Mouse (Mus musculus) spleen, postnatal 36 days (tissue): Measurements from ENCODE around the gene Btn2a2.

Experiments
- DNase-seq, 2 experiments: peaks; one replicate each; pipeline ENCODE4 v3.0.0; 2022; ENCODE audit warnings: low spot score in 2 of 2, mixed read lengths in 1 of 2

Btn2a2 gene

DNA sequence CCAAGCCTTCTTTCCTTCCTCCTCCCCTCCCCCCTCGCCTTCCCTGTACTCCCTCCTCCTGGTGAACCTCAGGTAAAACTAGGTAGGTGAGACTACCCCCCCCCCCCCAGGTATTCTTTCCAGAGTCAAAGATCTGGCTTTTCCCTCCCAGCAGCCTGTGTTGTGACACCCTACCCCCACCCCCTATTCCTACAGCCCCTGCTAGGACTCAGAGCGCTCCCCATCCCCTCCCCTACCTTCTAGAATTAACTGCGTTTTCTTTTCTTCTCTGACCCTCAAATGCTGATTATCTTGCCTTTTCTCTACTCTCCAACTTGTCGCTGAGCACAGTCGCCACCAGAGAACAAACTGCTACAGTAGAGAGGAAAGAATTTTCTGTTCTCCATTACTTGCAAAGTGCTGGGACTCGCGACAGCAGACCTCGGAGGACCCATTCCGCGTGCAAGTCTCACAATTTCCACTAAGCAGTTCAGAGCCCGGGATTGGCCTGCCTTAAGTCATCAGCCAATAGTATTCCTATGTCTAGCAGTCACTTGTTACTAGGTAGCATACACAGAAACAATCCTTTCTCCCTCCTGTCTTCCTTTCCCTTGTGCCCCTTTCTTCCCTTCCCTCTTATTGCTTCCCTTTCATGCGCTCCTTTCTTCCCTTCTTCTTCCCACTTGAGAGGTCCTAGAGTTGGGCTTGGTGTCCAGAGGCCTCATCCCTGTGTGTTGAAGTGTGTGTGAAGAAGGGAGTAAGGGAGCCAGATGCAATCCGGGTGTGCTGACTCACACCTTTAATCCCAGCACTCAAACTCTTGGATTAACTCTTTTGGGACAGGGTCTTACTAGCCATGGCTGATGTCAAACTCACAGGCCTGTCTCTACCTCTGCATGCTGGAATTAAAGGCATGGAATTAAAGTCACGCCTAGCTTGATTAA lies at the start of gene Btn2a2:
TSS of gene Btn2a2 (minus strand) at position 458 of the 923 bp plus-strand sequence.
- DNase-seq: peak; percentile 59 to 64

DNA sequence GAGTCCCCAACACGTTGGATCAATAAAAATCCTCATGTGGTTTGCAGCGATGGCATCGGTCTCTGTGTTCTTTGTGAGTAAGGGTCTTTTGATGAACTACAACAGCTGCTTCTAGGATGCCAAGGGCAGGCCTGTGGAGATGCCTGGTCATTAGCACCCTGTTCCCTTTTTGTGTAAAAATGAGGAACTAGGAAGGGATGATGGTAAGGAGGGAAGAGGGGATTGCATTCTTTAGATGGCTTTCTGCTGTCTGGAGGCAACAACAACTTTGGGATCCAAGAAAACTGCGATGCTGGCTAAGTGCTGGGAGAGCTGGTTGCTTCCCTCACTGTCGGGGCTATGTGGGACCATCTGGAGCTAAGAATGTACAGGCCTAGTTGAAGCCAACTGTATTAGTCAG lies 49.6 kb upstream of the Btn2a2 start:
- DNase-seq: no peak

DNA sequence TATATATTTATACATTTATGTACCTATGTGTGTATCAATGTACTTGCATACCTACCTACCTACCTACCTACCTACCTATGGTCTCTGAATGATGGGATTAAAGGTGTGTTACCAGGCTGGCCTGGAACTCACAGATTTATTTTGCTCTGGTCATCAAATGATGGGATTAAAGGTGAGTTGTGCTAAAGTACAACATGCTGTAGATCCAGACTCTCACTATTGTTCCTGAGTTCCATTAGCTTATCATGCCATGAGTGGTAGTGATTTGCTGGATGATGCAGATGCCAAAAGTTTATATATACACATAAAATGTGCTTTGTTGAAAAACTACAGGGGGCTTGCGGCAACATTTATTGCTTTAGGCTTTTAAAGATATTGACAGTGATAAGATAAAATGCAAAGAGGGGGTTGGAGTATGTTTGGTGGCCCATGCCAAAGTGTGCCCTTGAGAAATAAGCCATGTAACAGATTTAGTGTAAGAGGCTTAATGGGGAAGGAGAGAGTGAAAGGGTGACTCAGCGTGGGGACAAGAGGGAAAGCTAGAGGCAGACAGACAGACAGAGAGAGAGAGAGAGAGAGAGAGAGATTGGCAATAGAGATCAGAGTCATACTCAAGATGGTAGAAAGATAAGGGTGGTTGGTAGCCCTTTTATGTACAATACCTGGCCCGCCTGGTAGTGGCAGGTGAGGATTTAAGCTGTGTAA lies 48.5 kb upstream of the Btn2a2 start:
- DNase-seq: no peak

DNA sequence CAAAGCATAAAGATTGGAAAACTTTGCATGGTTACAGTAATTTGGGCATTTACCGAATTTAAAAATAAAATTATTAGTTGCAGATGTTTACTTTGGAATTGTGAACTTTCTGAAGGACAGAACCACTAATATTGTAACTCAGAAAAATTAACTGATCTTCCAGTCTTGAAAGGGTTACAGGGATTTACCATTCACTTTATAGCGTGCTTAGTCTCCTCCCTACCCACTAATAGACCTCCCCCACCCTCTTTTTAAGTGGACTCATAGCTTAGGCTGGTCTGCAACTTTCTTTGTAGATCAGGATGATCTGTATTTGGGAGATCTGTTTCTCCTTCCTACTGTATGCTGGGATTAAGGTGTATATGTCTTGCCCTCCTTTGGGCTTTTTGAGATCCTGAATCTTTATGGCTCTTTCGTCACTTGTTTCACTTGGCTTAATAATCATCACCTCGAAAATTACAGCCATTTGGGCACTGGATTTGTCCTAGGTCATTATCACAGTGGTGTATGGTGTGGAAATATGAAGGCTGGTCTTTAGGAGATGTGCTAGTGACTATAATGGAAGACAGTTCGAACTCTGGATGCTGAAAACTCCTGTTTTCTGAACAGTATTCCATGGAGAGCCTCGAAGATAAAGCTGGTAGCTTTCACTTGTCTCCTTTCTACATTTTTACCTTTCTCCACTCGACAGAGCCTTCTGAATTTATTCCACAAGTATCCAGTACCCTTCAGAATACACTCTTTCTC lies 47.6 kb upstream of the Btn2a2 start:
- DNase-seq: no peak

DNA sequence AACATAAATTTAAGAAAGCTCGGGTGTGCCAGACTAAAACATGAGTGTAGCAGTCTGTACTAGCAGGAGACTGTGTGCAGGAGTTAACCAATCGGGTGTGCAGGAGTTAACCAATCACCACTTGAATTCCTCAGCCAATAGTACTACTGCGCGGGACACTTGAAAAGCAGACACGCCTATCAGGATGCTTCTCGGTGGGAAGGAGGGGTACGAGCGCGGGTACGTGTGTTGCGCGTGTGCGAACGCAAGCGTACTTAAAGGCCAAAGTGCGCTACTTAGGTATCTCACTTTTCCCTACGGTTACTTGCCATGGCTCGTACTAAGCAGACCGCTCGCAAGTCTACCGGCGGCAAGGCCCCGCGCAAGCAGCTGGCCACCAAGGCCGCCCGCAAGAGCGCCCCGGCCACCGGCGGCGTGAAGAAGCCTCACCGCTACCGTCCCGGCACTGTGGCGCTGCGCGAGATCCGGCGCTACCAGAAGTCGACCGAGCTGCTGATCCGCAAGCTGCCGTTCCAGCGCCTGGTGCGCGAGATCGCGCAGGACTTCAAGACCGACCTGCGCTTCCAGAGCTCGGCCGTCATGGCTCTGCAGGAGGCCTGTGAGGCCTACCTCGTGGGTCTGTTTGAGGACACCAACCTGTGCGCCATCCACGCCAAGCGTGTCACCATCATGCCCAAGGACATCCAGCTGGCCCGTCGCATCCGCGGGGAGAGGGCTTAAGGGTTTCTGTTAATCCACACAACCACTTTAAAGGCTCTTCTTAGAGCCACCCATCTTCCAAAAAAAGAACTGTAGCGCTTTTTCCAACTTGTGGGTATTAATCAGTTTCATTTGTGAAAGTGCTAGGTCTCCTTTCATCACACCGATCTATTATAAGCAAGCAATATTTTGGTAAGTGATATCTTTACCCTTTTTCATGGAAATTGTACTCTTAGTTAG lies 46.7 kb upstream of the Btn2a2 start, which contains the start of gene Hist1h3g:
TSS of gene Hist1h3g (plus strand) at position 286 of the 939 bp plus-strand sequence.
- peak; percentile 87 to 92 for DNase-seq

DNA sequence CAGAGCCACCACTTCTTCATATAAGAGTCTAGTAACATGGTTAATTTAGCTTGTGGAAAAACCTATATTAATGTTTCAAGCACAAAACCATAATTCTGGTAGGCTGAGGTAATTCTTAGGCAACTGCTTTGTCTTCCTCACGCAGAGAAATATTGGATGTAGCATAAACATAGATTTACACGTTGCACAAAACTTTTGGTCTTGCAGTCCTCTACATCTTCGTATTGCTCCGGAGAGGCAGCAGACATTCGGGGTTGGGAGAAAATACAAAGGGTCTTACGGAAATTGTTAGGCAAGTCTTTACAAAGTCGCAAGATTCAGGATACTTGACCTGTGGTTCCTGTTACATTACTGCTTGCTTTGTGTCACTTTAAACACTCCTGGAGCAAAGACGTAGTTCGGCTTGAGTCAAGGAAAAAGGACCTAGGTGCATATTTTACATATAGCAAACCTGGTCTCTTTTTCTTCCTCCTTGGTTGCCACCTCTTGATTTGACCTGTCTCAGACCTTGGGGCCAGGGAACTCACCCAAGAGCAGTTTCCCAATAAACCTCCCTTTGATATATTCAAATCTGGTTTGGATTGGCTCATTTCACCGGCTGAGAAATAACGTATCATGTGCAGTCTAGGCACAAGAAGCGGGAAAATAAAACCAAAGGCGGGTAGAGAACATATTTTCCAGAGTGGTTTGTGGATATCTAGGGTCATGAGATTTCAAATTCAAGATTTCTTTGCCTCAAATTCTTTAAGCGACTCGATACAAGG lies 45.9 kb upstream of the Btn2a2 start:
- DNase-seq: no peak

DNA sequence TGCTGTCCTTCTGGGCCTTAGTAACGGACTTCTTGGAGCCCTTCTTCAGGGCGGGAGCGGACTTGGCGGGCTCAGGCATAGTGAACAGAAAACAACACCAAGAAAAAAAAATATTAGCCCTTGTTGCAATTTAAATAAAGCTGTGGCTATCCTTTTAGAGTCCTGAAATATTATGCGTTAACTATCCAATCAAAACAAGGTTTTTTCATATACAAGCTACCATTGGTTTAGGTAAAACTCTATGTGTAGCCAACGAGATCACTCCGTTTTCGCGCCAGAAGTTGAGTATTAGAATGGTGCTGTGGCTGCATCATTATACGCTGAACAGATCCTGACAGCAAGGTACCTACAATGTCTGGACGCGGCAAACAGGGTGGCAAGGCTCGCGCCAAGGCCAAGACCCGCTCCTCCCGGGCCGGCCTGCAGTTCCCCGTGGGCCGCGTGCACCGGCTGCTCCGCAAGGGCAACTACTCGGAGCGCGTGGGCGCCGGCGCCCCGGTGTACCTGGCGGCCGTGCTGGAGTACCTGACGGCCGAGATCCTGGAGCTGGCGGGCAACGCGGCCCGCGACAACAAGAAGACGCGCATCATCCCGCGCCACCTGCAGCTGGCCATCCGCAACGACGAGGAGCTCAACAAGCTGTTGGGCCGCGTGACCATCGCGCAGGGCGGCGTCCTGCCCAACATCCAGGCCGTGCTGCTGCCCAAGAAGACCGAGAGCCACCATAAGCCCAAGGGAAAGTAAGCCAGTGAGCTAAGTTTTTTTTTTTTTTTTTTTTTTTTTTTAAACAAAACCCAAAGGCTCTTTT lies 45.1 kb upstream of the Btn2a2 start, which contains the start of gene Hist1h2af:
TSS of gene Hist1h2af (plus strand) at position 347 of the 808 bp plus-strand sequence.
- peak; percentile 75 to 84 for DNase-seq

DNA sequence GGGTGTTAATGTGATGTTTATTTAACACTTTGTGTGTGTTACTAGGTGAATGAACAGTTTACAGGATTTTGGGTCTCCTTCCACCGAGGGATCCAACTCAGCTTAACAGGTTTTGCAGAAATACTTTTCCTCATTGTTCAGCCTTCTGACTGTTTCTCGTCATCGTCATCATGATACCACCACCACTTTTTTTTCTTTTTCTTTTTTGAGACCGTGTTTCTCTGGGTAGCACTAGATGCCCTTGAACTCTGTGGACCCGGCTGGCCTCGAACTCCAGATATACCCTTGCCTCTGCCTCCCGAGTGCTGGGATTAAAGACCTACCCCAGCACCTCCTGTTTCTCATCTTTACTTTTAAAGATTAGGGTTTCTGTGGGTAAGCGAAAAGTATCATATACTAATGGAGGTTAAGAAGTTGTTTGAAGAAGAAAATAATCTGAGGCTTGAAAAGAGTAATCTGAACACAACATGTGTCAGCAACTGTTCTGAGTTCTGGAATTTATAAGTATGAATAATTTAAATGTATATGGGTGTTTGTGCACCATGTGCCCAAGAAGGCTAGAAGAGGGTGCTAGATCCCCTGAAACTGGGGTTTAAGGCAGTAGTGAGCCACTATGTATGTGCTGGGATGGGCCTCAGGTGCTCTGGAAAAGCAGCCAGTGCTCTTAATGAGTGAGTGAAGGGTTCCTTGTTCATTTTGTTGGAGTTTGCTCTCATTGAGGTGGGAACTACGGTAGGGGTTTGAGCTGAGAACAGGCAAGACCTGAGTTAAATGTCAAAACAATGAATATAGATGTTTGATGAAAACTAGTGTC lies 43.8 kb upstream of the Btn2a2 start:
- no peak for DNase-seq

DNA sequence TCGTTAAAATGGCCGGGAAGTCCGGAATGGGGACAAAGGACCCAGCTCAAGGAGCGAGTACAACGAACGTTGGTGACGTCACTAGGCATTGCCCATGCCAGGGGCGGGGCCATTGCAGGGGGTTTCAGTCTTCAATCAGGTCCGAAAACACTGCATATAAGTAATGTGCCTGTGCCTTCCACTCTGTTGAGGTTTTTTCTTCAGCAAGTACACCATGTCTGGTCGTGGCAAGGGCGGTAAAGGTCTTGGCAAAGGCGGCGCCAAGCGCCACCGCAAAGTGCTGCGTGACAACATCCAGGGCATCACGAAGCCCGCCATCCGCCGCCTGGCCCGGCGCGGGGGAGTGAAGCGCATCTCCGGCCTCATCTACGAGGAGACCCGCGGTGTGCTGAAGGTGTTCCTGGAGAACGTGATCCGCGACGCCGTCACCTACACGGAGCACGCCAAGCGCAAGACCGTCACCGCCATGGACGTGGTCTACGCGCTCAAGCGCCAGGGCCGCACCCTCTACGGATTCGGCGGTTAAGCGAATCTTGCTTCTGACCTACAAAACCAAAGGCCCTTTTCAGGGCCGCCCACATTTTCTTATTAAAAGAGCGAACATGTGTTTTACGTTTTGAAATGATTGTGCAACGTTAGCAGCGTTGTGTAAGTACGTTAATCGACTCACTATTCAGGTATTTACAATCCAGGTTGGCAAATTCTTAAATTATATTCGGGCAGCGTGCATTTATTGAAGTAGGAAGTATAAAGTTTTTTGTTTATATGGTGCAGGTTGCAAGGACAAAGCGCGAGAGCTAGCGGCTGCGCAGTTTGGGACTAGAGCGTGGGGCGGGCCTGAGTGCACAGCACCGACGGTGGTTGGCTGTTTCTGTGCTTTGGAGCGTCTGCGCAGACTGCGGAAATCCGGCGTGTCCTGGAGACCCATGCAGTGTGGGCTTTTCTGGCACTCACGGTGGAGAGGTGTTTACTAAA lies 42.5 kb upstream of the Btn2a2 start, which contains the start of gene Hist1h4h:
TSS of gene Hist1h4h (plus strand) at position 150 of the 975 bp plus-strand sequence.
- DNase-seq: peak; percentile 97 to 99

DNA sequence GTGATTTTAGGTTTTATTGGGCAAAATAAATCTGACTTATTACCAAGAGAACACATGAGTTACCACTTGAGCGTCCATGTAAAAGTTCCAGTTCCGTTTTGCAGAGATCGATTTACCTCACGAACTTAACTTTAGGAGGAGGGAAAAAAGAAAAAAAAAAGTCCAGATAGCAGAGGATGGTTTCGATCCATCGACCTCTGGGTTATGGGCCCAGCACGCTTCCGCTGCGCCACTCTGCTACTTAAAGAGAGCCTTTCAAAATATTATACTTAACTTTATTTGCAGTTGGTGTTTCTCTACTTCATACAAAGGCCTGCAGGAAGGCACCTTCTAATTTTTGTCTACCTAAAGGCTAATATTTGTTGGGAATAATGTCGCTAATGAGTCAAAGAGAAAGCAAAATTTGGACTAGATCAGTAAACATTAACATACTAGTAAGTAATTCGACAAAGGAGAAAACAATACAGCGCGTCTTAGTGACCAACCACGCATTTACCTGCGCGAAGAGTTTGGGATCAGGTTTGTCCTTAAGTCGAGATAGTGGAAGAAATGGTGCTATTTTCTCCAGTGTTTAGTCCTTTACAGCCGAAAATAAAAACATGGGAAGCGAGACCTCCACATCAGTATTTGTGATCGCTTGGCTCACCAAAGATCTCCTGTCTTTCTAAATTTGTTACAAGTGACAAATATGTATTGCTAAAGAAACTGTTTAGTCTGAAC lies 41.7 kb upstream of the Btn2a2 start:
- peak; percentile 66 to 80 for DNase-seq

DNA sequence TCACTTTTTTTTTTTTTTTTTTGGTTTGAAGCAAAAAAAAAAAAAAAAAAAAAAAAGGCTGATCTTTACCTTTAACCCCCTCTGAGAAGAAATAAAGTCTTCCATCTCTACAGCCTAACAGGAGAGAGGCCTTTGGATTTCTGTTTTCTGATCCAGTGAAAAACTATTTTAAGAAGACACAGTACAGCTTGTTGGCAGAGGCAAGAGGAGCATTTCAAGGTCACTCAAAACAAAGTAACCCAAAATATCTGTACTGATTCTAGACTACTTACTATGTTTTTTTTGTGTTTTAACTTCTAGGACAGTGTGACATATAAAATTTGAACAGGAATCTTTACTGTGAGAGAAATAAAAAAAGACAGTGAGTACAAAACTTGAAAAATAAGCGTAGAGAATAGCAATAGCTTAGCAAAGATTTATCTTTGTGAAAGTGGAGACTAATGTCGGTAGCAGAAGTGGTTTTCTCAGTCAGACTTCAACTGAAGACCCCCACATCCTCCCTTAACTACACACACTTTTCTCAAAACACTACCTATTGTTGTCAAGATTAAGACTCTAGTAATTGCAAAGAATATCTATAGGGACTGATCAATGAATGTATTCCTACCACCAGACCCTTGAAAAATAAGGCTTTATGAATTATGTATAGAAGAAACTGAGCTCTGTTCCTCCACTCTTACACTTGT lies 41.0 kb upstream of the Btn2a2 start:
- no peak for DNase-seq

DNA sequence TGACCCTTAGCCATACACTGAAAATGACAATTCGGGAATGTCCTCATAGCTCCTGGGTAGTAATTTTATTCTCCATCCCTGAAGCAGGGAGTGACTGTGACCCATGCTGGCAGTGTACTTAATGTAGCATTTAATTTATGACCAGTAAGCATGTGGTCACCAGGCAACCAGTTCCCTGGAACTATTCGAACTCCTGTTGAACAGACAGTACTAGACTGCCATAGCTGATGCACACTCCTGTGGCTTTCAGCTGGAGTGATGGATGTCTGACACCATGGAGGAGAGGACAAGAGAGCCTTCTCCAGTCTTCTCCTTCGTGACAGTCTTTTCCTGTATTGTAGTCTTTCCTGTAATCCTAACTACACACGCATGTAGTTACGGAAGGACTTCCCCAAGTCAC lies 40.3 kb upstream of the Btn2a2 start:
- no peak for DNase-seq

DNA sequence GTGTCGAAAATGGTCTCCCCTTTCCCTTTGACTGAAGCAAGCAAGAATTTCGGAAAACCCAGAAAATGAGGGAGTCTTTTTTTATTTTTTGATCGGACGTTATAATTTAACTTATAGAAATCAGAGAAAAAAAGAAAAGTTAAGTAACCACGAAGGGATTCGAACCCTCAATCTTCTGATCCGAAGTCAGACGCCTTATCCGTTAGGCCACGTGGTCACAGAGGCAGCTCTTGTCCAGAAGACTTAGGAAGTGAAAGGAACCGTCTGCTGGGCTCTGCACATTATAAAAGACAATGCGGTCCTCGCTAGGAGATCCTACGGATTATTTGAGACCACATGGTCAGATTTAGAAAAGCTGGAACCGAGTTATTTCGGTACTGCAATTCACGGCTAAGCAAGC lies 37.7 kb upstream of the Btn2a2 start:
- DNase-seq: peak; percentile 85 to 90

DNA sequence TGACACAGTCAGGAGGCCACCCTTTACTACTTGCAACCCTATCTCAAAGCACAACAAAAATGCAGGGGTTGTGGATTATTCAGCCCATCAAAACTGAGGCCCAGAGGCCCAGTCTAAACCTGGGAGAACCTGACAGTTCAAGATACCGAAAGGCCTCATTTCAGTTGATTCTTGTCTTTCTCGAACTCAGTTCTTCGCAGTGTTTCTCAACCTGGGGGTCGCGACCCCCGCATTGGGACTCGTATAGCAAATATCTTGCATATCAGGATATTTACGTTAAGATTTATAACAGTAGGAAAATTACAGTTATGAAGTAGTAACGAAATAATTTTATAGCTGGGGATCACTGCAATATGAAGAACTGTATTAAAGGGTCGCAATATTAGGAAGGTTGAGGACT lies 37.2 kb upstream of the Btn2a2 start:
- DNase-seq: no peak

DNA sequence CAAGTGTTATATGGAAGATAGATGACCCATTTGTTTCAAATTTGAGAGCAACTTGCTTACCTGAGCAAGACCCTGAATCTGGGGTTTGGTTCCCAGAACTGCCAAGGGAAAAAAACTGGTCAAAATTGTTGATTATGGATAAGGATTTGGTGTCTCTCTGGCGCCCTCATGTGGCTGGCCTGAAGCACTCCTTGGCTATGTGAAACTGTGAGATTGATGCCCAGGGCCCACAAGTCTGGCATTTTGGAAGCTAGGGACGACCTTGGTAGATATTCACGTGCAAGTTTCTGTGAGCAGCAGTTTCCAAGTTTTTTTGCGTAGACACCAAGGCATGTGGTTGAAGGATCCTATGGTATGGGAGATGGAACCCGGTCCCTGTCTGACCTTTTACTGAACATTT lies 36.0 kb upstream of the Btn2a2 start:
- peak; percentile 55 to 60 for DNase-seq

DNA sequence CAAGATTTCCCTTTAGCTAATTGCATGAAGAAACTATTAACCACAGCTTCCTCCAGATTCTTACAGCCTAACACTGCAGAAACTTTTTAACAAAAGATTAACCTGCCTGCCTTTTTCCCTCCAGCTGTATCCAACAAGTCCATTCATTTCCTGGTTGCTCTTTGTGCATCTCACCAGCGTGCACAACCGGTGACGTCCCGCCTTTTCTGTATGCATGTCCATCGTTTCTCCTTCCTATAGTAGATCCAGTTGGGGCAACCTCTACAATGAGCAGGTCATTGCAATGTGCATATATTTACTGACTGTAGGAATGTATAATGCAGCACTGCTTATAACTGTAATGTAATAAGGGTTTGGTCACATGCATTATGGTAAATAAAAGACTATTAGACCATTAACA lies 35.3 kb upstream of the Btn2a2 start:
- no peak for DNase-seq
